Mouse (Mus musculus): ENCODE results near the gene Phip.
A peak's percentile ranks its signal among the peaks of the same experiment; 100 is the strongest.

The Phip gene

DNA sequence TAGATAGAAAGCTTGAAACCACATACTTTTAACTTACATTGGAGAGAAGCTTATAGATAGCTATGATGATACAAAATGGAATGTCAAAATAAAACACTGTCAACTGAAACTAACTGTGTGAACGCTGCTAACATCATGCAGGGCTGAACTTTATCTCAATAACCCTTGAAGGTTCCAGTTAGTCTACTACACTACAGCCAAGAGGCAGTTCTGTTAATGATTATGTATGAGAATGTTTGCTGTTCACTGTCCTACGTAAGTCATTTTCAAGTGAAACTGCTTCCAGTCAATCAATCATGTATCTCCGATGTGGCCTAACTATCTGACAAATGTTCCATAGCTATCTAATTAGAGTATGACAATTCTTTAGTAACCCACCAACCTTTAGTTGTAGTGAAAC lies 107.6 kb downstream of the Phip start:
- DNase-seq, result no peak

DNA sequence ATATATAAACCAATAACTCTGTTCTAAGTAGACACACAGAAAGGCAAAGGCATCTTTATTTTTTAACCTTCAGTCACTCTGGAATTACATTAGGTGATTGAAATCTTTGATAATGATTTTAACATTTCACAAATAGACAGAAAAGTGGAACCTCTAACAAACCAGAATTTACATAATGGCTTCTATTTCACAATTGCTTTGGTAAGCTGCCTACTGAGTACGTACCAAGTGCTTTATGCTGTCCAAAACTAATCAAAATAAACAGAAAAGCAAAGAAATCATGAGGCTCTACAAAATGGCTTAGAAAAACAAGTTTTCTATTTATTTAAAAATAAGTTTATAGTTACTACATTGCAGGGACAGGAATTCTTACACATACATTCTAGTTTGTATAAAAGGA lies 109.2 kb downstream of the Phip start:
- no peak for DNase-seq

DNA sequence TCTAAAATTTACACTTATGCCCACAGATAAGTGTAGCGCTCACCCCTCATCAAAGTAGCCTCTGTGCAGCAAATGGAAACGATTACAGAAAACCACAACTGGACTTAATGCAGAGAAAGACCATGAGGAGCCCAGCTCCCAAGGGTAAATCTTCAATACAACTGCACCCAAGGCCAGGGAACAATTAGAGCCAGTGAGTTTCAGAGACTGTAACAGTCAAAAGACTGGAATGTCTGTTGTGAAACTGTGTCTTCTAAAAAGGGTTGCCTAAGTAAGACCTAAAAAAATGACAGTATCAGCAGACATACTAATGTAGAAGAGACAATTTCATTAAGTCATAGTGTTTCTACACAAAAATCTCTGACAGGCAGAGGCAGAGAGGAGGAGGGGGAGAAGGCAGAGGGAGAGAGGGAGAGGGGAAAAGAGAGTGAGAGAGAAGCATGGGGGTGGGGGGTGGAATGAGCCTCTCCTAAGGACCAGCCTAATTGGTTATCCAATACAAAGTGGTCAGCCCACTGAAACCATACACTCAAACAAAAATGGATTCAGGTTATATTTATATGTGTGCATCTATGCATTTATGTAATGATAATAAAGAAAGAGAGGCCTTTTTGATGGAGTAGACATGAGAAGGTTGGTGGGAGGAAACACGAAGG lies 113.4 kb downstream of the Phip start:
- DNase-seq, result no peak

DNA sequence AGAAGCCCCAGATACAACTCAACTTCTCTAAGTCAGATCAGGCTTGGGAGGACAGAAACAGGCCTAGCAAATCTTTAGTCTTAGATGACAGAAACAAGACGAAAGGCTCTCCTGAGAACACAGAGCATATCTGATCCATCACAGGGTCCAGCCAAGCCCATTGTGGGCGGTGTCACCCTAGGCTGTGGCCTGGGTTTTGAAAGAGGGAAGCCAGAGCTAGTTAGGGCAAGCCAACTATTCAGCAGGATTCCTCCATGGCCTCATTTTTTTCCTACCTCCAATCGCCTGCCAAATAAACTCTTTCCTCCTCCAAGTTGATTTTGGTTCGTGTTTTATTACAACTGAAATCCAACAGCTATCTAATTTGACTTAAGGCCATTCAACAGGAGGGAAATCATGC lies 114.0 kb downstream of the Phip start:
- no peak for DNase-seq

DNA sequence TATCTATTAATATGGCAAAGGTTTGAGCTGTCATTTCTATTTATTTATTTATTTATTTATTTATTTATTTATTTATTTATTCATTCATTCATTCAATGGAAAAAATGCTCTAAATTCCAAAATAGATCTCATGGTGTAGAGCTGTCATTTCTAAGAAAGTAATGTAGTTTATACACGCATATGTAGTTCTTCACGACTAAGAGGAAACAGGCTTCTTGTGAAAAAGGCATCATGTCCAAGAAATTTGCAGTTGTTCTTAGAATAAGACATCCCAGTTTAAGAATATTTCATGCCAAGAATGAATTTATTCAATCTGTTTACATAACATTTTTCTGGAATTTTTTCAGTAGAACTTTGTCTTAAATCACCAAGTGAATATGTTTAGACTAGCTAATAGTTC lies 114.5 kb downstream of the Phip start:
- DNase-seq, result no peak

DNA sequence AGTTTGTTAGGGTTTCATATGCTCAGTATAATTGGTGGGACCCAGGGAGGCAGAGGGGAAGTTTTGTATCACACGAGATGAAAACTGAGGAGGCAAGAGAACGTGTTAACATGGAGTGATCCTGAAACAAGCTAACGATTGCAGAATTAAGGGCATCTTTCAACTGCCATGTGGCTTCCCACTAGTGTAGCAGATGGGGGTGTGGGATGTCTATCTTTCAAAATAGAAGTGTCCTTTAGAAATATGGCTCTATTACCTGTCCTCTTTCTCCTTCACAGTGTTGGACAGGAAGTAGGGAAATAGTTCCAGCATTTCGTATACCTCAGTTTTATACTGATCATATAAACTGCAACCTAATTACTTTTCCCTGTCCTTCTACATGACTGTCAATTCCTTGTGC lies 119.1 kb downstream of the Phip start:
- no peak for DNase-seq

DNA sequence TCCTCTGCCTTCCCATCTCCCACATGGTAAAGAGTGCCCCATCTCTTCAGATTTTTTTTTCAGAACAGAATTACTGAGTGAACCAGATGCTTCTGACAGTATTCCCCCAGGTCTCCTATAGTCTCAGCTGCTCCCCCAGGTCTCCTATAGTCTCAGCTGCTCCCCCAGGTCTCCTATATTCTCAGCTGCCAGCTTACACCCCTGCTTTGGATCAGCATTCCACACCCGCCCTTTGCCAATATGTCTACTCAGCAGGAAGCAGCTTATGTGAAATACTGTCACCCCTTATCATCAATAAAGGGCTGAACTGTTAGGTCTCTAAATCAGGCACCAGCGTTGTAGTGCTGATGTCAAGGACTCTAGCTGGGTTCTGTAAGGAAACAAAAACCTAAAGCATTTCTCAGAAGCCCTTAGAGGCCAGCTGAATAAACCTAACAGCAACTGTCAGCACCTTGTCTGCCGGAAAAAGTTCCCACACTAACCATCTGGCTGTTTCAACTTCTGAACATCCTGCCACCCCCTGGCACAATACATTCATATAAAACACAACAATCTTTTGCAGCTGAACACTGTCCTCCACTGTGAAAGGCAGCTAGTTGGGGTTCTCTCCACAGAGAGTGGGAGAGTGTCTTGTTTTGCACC lies 120.2 kb downstream of the Phip start:
- DNase-seq, result no peak

DNA sequence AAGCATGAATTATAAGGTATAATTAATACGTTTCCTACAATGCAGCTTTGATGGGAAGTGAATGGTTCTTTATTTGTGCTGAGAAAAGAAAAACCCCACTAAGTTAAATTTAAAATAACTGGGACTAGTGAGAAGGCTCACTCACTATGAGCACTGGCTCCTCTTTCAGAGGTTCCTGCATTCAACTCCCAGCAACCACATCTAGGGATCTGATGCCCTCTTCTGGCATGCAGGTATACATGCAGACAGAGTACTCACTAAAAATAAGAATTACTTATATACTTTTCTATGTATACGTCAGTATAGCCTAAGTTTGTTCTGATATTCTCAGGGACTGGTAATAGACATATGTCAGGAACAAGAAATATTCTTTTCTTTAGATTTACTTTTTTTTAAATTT lies 121.3 kb downstream of the Phip start:
- DNase-seq, result peak; percentile 13 to 19

DNA sequence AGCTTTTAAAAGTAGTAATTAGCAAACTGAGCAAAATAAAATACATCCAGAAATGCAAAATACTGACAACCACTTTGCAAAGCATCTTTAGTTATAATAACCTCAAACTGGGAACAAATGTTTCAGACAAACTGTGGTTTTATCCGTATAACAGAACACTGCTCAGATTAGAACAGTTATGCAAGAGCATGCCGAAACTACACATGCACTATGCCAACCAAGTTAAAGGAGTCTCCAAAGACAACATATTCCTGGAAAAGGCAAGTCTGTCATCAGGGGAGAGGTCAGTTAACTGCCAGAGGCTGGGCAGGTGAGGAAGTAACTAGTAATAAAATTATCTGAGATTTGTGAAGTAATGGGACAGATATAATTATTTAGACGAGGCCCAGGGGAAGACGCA lies 132.6 kb downstream of the Phip start:
- DNase-seq, result no peak

DNA sequence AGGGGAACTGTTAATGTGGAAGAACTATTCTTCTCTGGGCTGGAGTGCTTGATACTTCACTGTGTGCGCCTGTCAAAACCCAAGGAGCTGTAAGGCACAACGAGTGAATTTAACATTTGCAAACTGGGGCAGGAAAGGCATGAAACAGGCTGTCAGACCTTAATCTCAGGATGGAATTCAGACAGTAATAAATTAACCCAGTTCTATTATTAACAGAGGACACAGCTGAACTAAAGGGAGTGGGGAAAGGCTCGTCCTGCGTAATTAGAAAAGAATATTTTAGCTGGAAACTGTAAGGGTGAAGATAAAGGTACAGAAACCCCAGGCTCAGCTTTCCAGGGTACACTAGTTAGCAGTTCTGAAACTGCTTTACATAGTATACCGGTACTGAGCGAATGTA lies 139.4 kb downstream of the Phip start:
- DNase-seq, result no peak

DNA sequence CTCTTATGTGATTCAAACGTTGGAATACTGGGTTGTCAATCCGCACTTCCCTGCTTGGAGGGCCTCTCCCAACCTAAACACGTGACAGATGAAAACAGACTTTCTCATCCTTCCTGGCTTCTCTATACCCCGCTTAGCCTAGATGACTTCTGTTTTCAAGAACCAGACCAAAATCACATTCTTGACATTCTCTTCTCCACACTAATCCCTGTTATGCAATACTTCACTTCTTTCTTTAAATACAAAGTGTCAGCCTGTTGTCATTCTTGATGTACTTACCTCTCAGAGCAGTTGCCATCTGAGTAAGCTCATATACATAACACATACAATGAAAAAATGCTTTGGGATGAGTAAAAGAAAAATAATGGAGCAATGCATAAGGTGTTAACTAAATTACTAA lies 143.4 kb downstream of the Phip start:
- no peak for DNase-seq

DNA sequence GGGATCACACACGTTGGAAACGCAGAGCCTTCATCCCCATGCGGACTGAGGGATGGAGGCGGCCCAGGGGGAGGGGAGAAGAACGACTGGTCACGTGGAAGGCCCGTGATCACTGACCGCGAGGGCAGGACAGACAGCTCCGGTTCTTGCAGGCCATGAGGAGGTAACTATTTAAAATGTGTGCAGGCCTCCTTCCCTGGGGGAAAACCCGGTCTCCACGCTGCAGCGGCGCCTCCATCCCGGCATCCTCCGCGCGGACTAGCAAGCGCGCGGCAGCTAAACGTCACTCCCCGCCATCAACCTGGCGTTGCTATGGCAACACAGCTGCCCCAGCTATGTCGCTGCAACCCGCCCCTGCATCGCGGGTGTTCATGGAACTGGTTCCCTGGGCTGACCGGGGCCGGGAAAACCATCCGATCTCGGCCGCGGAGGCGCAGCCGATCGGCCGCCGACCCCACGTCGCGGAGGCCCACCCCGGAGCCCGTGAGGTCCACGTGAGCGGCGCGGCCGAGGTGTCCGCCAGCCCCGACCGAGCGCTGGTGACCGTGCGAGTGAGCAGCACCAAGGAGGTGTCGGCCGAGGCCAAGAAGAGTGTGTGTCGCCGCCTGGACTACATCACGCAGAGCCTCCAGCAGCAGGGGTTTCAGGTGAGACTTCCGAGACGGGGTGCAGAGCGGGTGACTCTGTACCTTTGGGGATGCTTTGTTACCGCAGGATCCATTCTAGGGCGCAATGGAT lies 145.5 kb downstream of the Phip start:
- DNase-seq, result peak; percentile 92 to 94

DNA sequence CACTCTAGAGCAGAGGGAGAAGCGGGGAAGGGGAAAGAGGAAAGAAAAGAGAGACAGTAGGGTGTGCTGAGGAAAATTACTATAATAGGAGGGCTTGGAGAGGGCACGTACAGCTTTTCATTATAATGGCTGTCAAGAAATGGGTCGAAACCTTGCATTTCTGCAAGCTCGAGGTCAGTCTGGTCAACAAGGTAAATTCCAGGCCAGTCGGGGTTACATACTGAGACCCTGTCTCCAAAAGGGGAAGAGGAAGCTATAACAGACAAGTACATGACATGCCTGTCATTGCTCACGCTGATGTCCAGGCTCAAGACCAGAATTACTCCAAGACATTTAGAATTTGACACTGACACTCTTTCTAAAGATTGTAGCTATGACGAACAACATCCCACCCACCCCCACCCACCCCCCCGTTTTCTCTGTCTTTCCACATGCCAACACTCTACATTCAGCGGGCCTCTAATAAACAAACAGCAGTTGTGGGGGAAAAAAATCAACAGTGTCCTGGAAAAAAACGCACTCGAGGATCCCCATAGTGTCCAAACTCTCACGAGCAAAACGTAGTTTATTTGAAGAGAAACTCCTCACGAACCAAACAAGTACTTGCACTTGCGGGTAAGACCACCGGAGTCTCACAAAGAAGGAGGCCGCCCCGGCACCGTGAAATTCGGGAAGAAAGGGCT lies 146.2 kb downstream of the Phip start, which contains the start of gene Irak1bp1:
Irak1bp1 (plus strand) TSS at position 534 of the 683 bp plus-strand sequence.
- peak; percentile 6 to 15 for DNase-seq

DNA sequence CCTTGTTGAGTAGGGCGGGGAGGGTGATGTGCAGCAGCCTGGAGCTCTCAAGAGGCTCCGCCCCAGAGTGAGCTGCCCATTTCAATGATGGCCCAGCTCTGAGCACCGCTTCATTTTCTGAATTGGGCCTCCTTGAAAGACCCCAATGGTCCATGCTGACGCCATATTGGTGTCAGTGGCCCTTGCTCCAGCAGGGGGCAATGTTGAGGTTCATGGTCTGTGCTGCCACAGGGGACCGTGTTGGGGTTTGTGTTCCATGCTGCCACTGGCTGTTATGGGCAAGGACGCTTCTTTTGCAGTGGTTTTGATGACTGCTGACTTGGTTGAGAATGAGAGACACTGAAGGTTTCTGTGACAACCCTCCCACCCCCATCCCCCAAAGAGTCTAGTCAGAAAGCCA lies 148.9 kb downstream of the Phip start:
- DNase-seq, result no peak

Measured in cerebellum, postnatal 14 days (tissue).